Mouse (Mus musculus) embryonic facial prominence, embryonic 14.5 days (tissue): ENCODE data around the gene Rbfox3. TPM values are rescaled to one million over a fixed set of nuclear protein-coding genes. Genes with fewer than 3 reads are reported as not detected.
A peak's percentile ranks its signal among the peaks of the same experiment; 100 is the strongest.

ENCODE experiments used
- ATAC-seq: fragments of 200-750 bp; cut with Nextera tagmentation; 2 replicates; pipeline ENCODE4 v1.8.0; 2017; ENCODE audit warnings: low read depth, moderate number of reproducible peaks, moderate TSS enrichment
- DNase-seq: peaks from one replicate; pipeline ENCODE4 v3.0.0-alpha.2; 2015; ENCODE audit warnings: low spot score
- H3K27ac ChIP-seq: fragments of 300-500 bp; sonication (generic); replicated peaks from 2 replicates; pipeline ENCODE4 v1.5.1; 2014; ENCODE audit warnings: low read depth, mild to moderate bottlenecking, low read length, moderate library complexity
- H3K27me3 ChIP-seq: fragments of 300-500 bp; sonication (generic); replicated peaks from 2 replicates; pipeline ENCODE4 v1.6.1; 2014; ENCODE audit warnings: low read length; ENCODE audit not compliant: control insufficient read depth, insufficient read depth
- H3K36me3 ChIP-seq: fragments of 300-500 bp; sonication (generic); 2 replicates; pipeline ENCODE4 v1.6.1; 2014; ENCODE audit warnings: low read length, mixed read lengths; ENCODE audit not compliant: control insufficient read depth, insufficient read depth
- H3K4me1 ChIP-seq: fragments of 300-500 bp; sonication (generic); 2 replicates; pipeline ENCODE4 v1.6.1; 2014; ENCODE audit warnings: antibody characterized with exemption, low read length; ENCODE audit not compliant: control insufficient read depth, insufficient read depth
- H3K4me2 ChIP-seq: fragments of 300-500 bp; sonication (generic); 2 replicates; pipeline ENCODE4 v1.6.1; 2014; ENCODE audit warnings: low read depth, mild to moderate bottlenecking, low read length, moderate library complexity, mixed read lengths
- H3K4me3 ChIP-seq: fragments of 300-500 bp; sonication (generic); 2 replicates; pipeline ENCODE4 v1.5.1; 2014; ENCODE audit warnings: low read depth, mild to moderate bottlenecking, low read length
- H3K9ac ChIP-seq: fragments of 300-500 bp; sonication (generic); 2 replicates; pipeline ENCODE4 v1.6.1; 2014; ENCODE audit warnings: low read depth, mild to moderate bottlenecking, low read length, moderate library complexity, mixed read lengths
- H3K9me3 ChIP-seq: fragments of 300-500 bp; sonication (generic); 2 replicates; pipeline ENCODE4 v1.6.1; 2016; ENCODE audit warnings: low read length; ENCODE audit not compliant: control insufficient read depth
- WGBS: fragments of 180-500 bp; shearing (Covaris S2); extraction: QIAGEN DNeasy Blood & Tissue Kit; methylation state at CpG from one replicate; pipeline ENCODE4 v1.1.7; 2014; 5-methylcytosine and 5-hydroxymethylcytosine counted together
- polyA plus RNA-seq: library from polyadenylated mRNA; unstranded; fragments of >200 nt; fragmentation: Nextera tagmentation; extraction: Ambion mirVana; gene quantifications from 2 replicates; pipeline ENCODE4 v1.2.1, GENCODE M21; 2014

Gene Rbfox3
- polyA plus RNA-seq, 1 experiment from 2014 or later, result 3.4 TPM

DNA sequence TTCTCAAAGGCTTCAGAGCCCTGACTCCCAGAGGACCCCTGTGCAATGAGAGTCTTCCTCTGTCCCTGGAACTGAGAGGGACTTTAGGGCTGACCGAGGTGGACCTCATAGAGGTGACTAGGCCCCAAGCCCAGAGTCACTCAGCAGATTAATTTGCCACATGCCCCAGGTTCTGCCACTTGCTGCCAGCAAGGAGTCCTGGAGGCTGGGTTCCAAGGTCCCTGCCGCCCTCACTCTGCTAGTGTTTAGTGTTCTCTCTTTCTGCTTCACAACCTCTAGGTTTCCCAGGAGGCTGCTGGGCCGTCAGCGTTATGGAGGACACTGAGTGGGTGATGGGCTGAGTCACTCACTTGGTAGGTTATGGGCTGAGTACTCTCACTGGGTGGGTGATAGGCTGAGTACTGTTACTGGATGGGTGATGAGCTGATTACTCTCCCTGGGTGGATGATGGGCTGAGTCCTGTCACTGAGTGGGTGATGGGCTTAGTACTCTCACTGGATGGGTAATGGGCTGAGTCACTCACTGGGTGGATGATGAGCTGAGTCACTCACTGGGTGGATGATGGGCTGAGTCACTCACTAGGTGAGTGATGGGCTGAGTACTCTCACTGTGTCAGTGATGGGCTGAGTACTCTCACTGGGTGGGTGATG is 387.8 kb downstream of the Rbfox3 start:
- Histone ChIP-seq H3K27me3 (no peaks in the 10 kb centered on the region), H3K4me1 (no peaks in the 10 kb centered on the region), H3K4me2 (no peak overlapping the region), H3K9me3 (no peaks in the 10 kb centered on the region), H3K36me3 (no peaks in the 10 kb centered on the region), H3K27ac (no peak overlapping the region), H3K4me3 (no peak overlapping the region), H3K9ac (no peak overlapping the region)
- ATAC-seq (no peak), DNase-seq (no peak)
- WGBS, result 72% methylated on average over 4 of the region's 4 CpGs

- Histone ChIP-seq H3K36me3 (no peaks in the 10 kb centered on the region), H3K27me3 (no peaks in the 10 kb centered on the region), H3K9ac (no peak overlapping the region), H3K4me2 (no peak overlapping the region), H3K4me1 (no peaks in the 10 kb centered on the region), H3K9me3 (no peaks in the 10 kb centered on the region), H3K4me3 (no peak overlapping the region), H3K27ac (no peak overlapping the region)
- 69% methylated on average over 1 of the region's 2 CpGs for WGBS
- no peak for DNase-seq
- no peak for ATAC-seq
These were observed 390.5 kb downstream of the Rbfox3 start for GRCm38 (mm10) chr11:118520932-118521331.

DNA sequence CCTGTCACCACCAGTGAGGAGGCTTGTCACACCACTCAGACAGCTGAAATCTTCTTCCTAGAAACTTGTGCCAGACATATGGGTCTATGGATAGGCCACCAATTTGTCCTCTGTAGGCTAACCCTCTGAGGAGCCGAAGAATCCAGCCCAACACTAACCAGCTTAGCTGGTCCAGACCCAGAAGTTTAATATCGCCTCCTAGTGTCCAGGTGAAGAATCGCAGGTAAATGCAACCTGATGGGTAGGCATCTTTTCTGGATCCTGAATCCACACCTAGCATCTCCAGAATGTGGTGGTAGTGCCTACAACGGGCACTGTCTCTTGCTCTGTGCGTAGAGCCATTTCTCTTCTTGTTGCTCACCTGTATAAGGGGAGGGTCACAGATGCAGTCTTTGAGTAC is 391.1 kb downstream of the Rbfox3 start:
- no peaks in the 10 kb centered on the region for H3K36me3 ChIP-seq
- no peak for ATAC-seq
- no peaks in the 10 kb centered on the region for H3K4me1 ChIP-seq
- no peak overlapping the region for H3K27ac ChIP-seq
- no peak overlapping the region for H3K9ac ChIP-seq
- no peak overlapping the region for H3K4me2 ChIP-seq
- no peak for DNase-seq
- no peaks in the 10 kb centered on the region for H3K27me3 ChIP-seq
- 54% methylated on average over 5 of the region's 5 CpGs for WGBS
- no peaks in the 10 kb centered on the region for H3K9me3 ChIP-seq
- H3K4me3 ChIP-seq, result no peak overlapping the region

GRCm38 (mm10) chr11:118518743-118519142 is 392.7 kb downstream of the Rbfox3 start:
- DNase-seq (no peak), ATAC-seq (no peak)
- no peaks in the 10 kb centered on the region for H3K36me3 ChIP-seq
- H3K27me3 ChIP-seq, result no peaks in the 10 kb centered on the region
- H3K4me3 ChIP-seq, result no peak overlapping the region
- WGBS, result 74% methylated on average over 7 of the region's 7 CpGs
- no peaks in the 10 kb centered on the region for H3K9me3 ChIP-seq
- H3K9ac ChIP-seq, result no peak overlapping the region
- no peaks in the 10 kb centered on the region for H3K4me1 ChIP-seq
- no peak overlapping the region for H3K4me2 ChIP-seq
- no peak overlapping the region for H3K27ac ChIP-seq

DNA sequence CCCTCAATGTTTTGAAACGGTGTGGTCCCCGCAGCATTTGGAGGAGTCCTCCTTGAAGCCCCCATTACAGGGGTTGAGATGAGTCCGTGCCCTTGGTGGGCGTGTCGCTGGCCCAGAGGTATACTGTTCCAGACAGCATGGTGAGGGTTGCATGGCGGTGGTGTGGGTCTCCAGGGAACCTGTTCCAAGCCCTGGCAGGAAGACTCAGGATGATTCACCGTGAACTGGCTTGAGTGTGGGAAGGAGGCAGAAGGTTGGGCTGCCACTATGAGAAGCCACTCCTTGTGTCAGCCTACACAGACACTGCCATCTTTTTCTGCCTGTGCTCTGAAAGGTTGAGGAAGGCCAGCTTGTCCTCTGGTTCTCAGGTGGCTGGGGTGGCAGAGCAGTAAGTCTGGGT is 393.5 kb downstream of the Rbfox3 start:
- Histone ChIP-seq H3K27me3 (no peaks in the 10 kb centered on the region), H3K36me3 (no peaks in the 10 kb centered on the region), H3K4me1 (peaks cover 2% of the 10 kb centered on the region), H3K4me3 (no peak overlapping the region), H3K4me2 (no peak overlapping the region), H3K9me3 (no peaks in the 10 kb centered on the region), H3K27ac (no peak overlapping the region), H3K9ac (no peak overlapping the region)
- DNase-seq, result no peak
- ATAC-seq, result no peak
- 71% methylated on average over 7 of the region's 7 CpGs for WGBS

DNA sequence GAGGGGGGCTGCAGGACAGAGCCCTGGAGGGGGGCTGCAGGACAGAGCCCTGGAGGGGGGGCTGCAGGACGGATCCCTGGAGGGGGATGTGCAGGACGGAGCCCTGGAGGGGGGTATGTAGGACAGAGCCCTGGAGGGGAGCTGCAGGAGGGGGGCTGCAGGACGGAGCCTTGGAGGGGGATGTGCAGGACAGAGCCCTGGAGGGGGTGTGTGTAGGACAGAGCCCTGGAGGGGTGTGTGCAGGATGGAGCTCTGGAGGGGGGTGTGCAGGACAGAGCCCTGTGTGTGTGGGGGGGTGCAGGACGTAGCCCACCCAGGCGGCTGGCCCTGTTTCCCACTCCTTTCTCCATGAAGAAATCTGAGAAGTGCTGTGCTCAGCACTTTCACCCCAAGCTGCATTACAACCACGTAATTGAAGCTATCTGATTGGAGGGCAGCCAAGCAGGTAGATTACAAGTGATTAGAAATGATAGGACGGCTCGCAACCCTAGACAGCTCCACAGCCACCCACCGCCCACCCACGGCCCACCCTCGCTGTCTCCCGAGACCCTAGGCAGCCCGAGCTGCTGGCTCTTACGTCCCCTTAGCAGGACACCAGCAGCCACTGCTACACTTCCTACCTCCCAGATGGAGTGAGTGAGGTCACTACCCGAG is 399.0 kb downstream of the Rbfox3 start:
- H3K9ac ChIP-seq, result peak overlapping the region; percentile 37
- H3K27ac ChIP-seq, result no peak overlapping the region
- peak; percentile 84 for ATAC-seq

GRCm38 (mm10) chr11:118511851-118512250 is 399.5 kb downstream of the Rbfox3 start:
- H3K27ac ChIP-seq, result no peak overlapping the region
- peak overlapping the region; percentile 41 for H3K4me2 ChIP-seq
- ATAC-seq (peak; percentile 49), DNase-seq (peak; percentile 79)
- no peaks in the 10 kb centered on the region for H3K9me3 ChIP-seq
- H3K4me3 ChIP-seq, result no peak overlapping the region
- no peaks in the 10 kb centered on the region for H3K27me3 ChIP-seq
- WGBS, result 34% methylated on average over 6 of the region's 6 CpGs
- peaks cover 18% of the 10 kb centered on the region for H3K4me1 ChIP-seq
- H3K9ac ChIP-seq, result peak overlapping the region; percentile 37
- no peaks in the 10 kb centered on the region for H3K36me3 ChIP-seq

More for the DNA sequence above, 399.0 kb downstream of the Rbfox3 start:
- no peaks in the 10 kb centered on the region for H3K27me3 ChIP-seq
- peak overlapping the region; percentile 41 for H3K4me2 ChIP-seq
- 8% methylated on average over 14 of the region's 15 CpGs for WGBS
- DNase-seq, result peak; percentile 87
- peaks cover 18% of the 10 kb centered on the region for H3K4me1 ChIP-seq
- H3K9me3 ChIP-seq, result no peaks in the 10 kb centered on the region
- H3K4me3 ChIP-seq, result no peak overlapping the region
- H3K36me3 ChIP-seq, result no peaks in the 10 kb centered on the region

DNA sequence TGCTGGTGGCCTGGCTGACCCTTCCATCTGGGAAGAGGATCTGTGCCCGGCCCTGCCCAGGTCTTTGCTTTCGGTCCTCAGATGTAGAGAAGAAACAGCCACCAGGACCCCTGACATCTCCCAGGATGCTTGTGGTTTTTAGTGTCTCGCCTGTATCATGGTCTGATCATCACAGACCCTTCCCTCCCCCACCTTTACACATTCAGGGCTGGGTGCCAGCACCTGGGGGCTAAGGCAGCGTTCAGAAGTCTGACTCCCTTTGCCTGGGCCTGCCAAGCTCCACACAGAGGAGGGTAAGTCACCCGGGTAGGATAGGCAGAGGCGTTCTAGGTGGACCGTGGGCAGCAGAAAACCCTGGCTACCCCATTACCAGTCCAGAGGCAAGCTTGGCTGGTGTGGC is 403.1 kb downstream of the Rbfox3 start:
- H3K27me3 ChIP-seq, result peaks cover 17% of the 10 kb centered on the region
- H3K4me1 ChIP-seq, result peaks cover 18% of the 10 kb centered on the region
- WGBS, result 69% methylated on average over 7 of the region's 7 CpGs
- H3K4me3 ChIP-seq, result no peak overlapping the region
- no peaks in the 10 kb centered on the region for H3K36me3 ChIP-seq
- H3K4me2 ChIP-seq, result no peak overlapping the region
- no peak overlapping the region for H3K27ac ChIP-seq
- DNase-seq (no peak), ATAC-seq (no peak)
- H3K9me3 ChIP-seq, result no peaks in the 10 kb centered on the region
- no peak overlapping the region for H3K9ac ChIP-seq

- ATAC-seq (no peak), DNase-seq (peak; percentile 54)
- H3K4me1 ChIP-seq, result peaks cover 16% of the 10 kb centered on the region
- H3K9ac ChIP-seq, result no peak overlapping the region
- H3K4me3 ChIP-seq, result no peak overlapping the region
- H3K9me3 ChIP-seq, result no peaks in the 10 kb centered on the region
- H3K4me2 ChIP-seq, result no peak overlapping the region
- no peak overlapping the region for H3K27ac ChIP-seq
- H3K36me3 ChIP-seq, result no peaks in the 10 kb centered on the region
- 41% methylated on average over 5 of the region's 5 CpGs for WGBS
- H3K27me3 ChIP-seq, result peaks cover 22% of the 10 kb centered on the region
These were observed 403.5 kb downstream of the Rbfox3 start for GRCm38 (mm10) chr11:118507904-118508303.
